Mouse (Mus musculus) lung, postnatal 0 days (tissue): ENCODE results near the gene Gcdh. TPM values are rescaled to one million over a fixed set of nuclear protein-coding genes. Genes with fewer than 3 reads are reported as not detected.
A peak's percentile ranks its signal among the peaks of the same experiment; 100 is the strongest.

Source experiments
- ATAC-seq: fragments of 200-750 bp; cut with Nextera tagmentation; 2 replicates; pipeline ENCODE4 v1.8.0; 2017; ENCODE audit warnings: moderate library complexity
- DNase-seq: peaks from one replicate; pipeline ENCODE4 v3.0.0-alpha.2; 2016; ENCODE audit warnings: low spot score
- H3K27ac ChIP-seq: fragments of 300-500 bp; sonication (generic); 2 replicates; pipeline ENCODE4 v1.5.1; 2014; ENCODE audit warnings: antibody characterized with exemption, mild to moderate bottlenecking, low read length, mixed read lengths
- H3K27me3 ChIP-seq: fragments of 300-500 bp; sonication (generic); replicated peaks from 2 replicates; pipeline ENCODE4 v1.6.1; 2014; ENCODE audit warnings: low read length, mixed read lengths; ENCODE audit not compliant: insufficient read depth
- H3K36me3 ChIP-seq: fragments of 300-500 bp; sonication (generic); 2 replicates; pipeline ENCODE4 v1.6.1; 2014; ENCODE audit warnings: low read length, mixed read lengths; ENCODE audit not compliant: insufficient read depth
- H3K4me1 ChIP-seq: fragments of 300-500 bp; sonication (generic); 2 replicates; pipeline ENCODE4 v1.6.1; 2014; ENCODE audit warnings: antibody characterized with exemption, low read depth, low read length, mixed read lengths; ENCODE audit not compliant: insufficient read depth
- H3K4me2 ChIP-seq: fragments of 300-500 bp; sonication (generic); replicated peaks from 2 replicates; pipeline ENCODE4 v1.6.1; 2014; ENCODE audit warnings: low read depth, mild to moderate bottlenecking, low read length, moderate library complexity, mixed read lengths
- H3K4me3 ChIP-seq: fragments of 300-500 bp; sonication (generic); 2 replicates; pipeline ENCODE4 v1.5.1; 2014; ENCODE audit warnings: low read depth, low read length
- H3K9ac ChIP-seq: fragments of 300-500 bp; sonication (generic); replicated peaks from 2 replicates; pipeline ENCODE4 v1.6.1; 2014; ENCODE audit warnings: low read depth, mild to moderate bottlenecking
- H3K9me3 ChIP-seq: fragments of 300-500 bp; sonication (generic); 2 replicates; pipeline ENCODE4 v1.6.1; 2016; ENCODE audit warnings: low read length, mixed read lengths
- CTCF ChIP-seq: IDR thresholded peaks from 2 replicates; pipeline ENCODE4 v1.5.1; 2016; ENCODE audit warnings: antibody characterized with exemption, mild to moderate bottlenecking
- EP300 ChIP-seq: IDR thresholded peaks from 2 replicates; pipeline ENCODE4 v1.6.1; 2016; ENCODE audit warnings: antibody characterized with exemption, mild to moderate bottlenecking, control low read depth
- WGBS: fragments of 180-500 bp; shearing (Covaris S2); extraction: QIAGEN DNeasy Blood & Tissue Kit; methylation state at CpG from one replicate; pipeline ENCODE4 v1.1.7; 2014; 5-methylcytosine and 5-hydroxymethylcytosine counted together
- polyA plus RNA-seq: library from polyadenylated mRNA; unstranded; fragments of >200 nt; fragmentation: Nextera tagmentation; extraction: Ambion mirVana; gene quantifications from 2 replicates; pipeline ENCODE4 v1.2.1, GENCODE M21; 2015

Gcdh gene
- polyA plus RNA-seq, 1 experiment from 2014 or later = 16.2 TPM

DNA sequence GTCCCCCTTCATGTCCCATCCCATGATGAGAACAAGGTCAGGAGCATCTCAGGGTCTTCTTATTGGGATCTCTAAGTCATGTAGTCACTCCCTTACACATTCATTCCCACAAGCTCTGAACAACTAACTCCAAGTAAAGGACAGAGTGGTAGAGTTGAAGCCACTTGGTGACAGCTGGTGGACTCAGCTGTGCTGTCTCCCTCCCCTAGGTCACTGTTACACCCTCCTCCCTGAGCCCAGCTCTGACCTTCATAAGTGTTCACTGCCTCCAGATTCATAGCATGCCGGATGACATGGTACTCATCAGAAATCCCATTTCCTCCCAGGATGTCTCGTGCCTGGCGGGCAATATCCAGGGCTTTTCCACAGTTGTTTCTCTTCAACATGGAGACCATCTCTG is 5.4 kb downstream of the Gcdh start:
- 96% methylated on average over 3 of the region's 3 CpGs for WGBS
- no peak overlapping the region for H3K4me2 ChIP-seq
- no peak overlapping the region for H3K27ac ChIP-seq
- no peaks in the 10 kb centered on the region for H3K27me3 ChIP-seq
- H3K36me3 ChIP-seq = 0 out of 2 replicates have a peak, but pooled peaks cover 18% of the 10 kb centered on the region
- H3K4me3 ChIP-seq = no peak overlapping the region
- no peak overlapping the region for H3K9ac ChIP-seq
- no peak for DNase-seq
- H3K4me1 ChIP-seq = 0 out of 2 replicates have a peak, but pooled peaks cover 4% of the 10 kb centered on the region
- H3K9me3 ChIP-seq = no peaks in the 10 kb centered on the region
- no peak for TF ChIP-seq EP300
- TF ChIP-seq CTCF = no peak
- no peak for ATAC-seq

DNA sequence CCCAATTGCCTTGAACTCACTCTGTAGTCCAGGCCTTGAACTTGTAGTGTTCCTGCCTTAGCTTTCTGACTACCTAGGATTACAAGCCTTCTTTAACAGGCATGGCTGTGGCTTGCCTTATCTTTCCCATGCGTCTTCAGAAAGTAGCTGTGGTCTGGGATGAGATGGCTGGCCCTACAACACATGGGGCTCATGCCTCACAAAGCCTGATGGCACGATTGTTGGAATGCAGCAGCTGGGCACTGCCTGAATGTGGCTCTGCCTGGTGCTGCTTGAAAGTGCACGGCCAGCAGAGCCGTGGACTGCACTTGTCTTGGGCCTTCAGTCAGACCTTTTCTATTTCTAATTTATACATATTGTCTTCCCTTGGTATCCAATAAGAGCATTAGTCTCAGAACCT is 9.0 kb downstream of the Gcdh start:
- Histone ChIP-seq H3K4me2 (no peak overlapping the region), H3K9me3 (no peaks in the 10 kb centered on the region), H3K27ac (no peak overlapping the region), H3K4me1 (no peaks in the 10 kb centered on the region), H3K36me3 (0 out of 2 replicates have a peak, but pooled peaks cover 18% of the 10 kb centered on the region), H3K4me3 (no peak overlapping the region), H3K9ac (no peak overlapping the region), H3K27me3 (no peaks in the 10 kb centered on the region)
- ATAC-seq = no peak
- no peak for TF ChIP-seq CTCF
- TF ChIP-seq EP300 = no peak
- WGBS = 81% methylated on average over 4 of the region's 4 CpGs
- no peak for DNase-seq

DNA sequence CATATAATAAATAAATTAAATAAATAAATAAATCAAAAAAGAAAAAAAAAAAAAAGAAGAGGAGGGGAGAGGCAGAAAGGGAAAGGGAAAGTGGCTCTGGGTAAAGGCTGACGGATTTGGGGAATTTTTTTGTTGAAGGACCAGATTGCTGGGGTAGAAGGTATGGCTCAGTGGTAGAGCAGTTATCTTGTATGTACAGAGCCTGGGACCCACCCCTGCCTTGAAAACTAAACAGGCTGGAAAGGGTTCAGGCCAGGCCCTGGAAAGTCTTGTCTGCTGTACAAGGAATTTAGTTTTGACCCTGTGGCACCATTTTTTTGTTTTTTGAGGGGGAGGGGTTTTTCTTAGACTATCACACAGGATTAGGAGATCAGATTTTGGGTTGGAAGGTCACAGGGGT is 14.8 kb downstream of the Gcdh start:
- 79% methylated on average over 1 of the region's 1 CpGs for WGBS
- no peak overlapping the region for H3K27ac ChIP-seq
- no peak overlapping the region for H3K9ac ChIP-seq
- H3K27me3 ChIP-seq = no peaks in the 10 kb centered on the region
- ATAC-seq (no peak), DNase-seq (no peak)
- H3K4me2 ChIP-seq = no peak overlapping the region
- no peaks in the 10 kb centered on the region for H3K36me3 ChIP-seq
- H3K4me1 ChIP-seq = no peaks in the 10 kb centered on the region
- TF ChIP-seq CTCF (no peak), EP300 (no peak)
- no peaks in the 10 kb centered on the region for H3K9me3 ChIP-seq
- no peak overlapping the region for H3K4me3 ChIP-seq

DNA sequence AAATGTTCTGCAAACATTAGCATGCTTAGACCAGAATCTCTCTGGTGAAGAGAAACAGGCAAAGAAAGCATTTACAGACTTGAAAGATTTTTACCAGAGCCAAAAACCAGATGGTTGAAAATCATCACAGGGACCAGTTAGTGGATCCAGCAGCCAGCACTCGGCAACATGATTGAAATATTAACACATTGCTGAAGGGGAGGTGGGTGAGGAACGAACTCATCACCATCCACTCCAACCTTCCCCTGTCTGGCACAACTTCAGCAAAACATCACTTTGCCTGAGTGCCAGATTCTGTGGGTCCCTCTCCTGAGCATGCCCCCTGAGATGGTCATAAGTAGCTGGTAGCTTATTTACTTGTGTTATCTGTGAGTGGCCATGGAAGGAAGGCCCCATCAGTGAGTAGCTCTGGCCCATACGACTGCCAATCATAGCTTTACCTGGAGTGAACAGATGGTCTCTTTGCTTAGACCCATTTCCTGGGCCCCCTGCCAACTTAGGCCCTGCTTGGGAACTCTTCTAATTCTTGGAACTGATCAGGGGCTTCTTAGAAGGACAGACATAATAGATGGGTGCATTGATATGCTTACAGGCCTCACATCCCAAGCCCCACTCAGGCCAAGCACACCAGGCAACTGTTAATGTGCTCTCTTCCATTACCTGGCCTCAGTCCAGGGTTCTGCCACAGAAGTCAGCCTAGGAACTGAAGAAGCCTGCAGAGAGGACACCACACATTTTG is 16.3 kb downstream of the Gcdh start:
- DNase-seq (no peak), ATAC-seq (no peak)
- Histone ChIP-seq H3K4me1 (peaks cover 3% of the 10 kb centered on the region; the same call in 1 of the 2 replicates), H3K27ac (no peak overlapping the region), H3K36me3 (no peaks in the 10 kb centered on the region), H3K4me3 (no peak overlapping the region), H3K27me3 (no peaks in the 10 kb centered on the region), H3K9ac (no peak overlapping the region), H3K4me2 (no peak overlapping the region), H3K9me3 (no peaks in the 10 kb centered on the region)
- 70% methylated on average over 3 of the region's 3 CpGs for WGBS
- TF ChIP-seq CTCF (no peak), EP300 (no peak)

DNA sequence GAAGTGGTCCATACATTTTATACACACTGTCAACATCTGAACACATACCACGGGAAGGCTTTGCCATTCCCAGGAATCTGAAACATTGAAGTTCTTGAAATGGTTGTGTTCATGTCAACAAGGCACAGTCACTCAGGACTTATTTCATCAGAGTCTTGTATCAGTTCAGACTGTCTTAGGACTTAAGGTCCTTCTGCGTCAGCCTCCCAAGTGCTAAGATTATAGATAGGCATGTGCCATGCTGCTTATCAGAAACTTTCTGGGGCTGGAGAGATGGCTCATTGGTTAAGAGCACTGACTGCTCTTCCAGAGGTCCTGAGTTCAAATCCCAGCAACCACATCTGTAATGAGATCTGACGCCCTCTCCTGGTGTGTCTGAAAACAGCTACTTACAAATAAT is 19.4 kb downstream of the Gcdh start:
- TF ChIP-seq CTCF (no peak), EP300 (no peak)
- Histone ChIP-seq H3K4me3 (no peak overlapping the region), H3K4me1 (peaks cover 7% of the 10 kb centered on the region; the same call in 1 of the 2 replicates), H3K9ac (no peak overlapping the region), H3K27ac (no peak overlapping the region), H3K9me3 (no peaks in the 10 kb centered on the region), H3K36me3 (no peaks in the 10 kb centered on the region), H3K27me3 (no peaks in the 10 kb centered on the region), H3K4me2 (no peak overlapping the region)
- ATAC-seq = no peak
- 74% methylated on average over 3 of the region's 3 CpGs for whole genome bisulfite sequencing
- no peak for DNase-seq

DNA sequence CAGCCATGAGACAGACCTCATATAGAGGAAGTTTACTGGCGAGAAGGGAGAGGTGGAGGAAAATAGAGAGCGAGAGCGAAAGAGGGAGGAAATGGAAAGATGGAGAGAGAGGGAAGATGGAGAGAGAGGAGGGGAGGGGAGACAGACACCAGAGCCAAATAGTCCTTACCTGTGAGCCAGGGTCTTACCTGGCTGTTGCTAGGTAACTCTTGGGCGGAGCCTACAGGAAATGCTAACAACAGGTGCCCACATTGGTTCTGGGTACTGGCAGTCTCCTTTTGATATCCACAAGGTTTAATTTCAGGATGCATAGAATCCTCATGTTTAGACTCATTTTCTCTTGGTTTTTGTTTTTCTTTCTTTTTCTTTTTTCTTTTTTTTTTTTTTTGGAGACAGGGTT is 20.7 kb downstream of the Gcdh start:
- Histone ChIP-seq H3K27me3 (no peaks in the 10 kb centered on the region), H3K4me2 (peak overlapping the region; percentile 91), H3K4me1 (peaks cover 7% of the 10 kb centered on the region; the same call in 1 of the 2 replicates), H3K9me3 (no peaks in the 10 kb centered on the region), H3K4me3 (no peak overlapping the region), H3K27ac (no peak overlapping the region), H3K36me3 (peaks cover 4% of the 10 kb centered on the region; the same call in 1 of the 2 replicates), H3K9ac (no peak overlapping the region)
- WGBS = 55% methylated on average over 4 of the region's 4 CpGs
- no peak for ATAC-seq
- TF ChIP-seq EP300 (no peak), CTCF (no peak)
- no peak for DNase-seq
